Mouse (Mus musculus) CH12.LX (cell line): ENCODE measurements around the gene Gria1. TPM values are rescaled to one million over a fixed set of nuclear protein-coding genes. Genes with fewer than 3 reads are reported as not detected.

ENCODE experiments used
- DNase-seq: peaks from one replicate; pipeline ENCODE4 v3.0.0-alpha.2; 2013; ENCODE audit errors: extremely low read depth
- H3K27ac ChIP-seq: 2 replicates; pipeline ENCODE4 v1.5.1; 2012; ENCODE audit warnings: low read depth, mild to moderate bottlenecking, control low read depth, moderate library complexity; ENCODE audit not compliant: insufficient read depth
- H3K27me3 ChIP-seq: replicated peaks from 2 replicates; pipeline ENCODE3; 2012; ENCODE audit warnings: inconsistent platforms
- H3K36me3 ChIP-seq, 2 experiments: replicated peaks in 1 of 2; 2 replicates each; pipeline versions ENCODE3 to v1.6.1; 2012; ENCODE audit warnings: inconsistent platforms in 1 of 2, low read length in 1 of 2, mild to moderate bottlenecking in 1 of 2, mixed read lengths in 1 of 2, moderate library complexity in 1 of 2; ENCODE audit not compliant: control insufficient read depth in 1 of 2, insufficient read depth in 1 of 2
- H3K4me1 ChIP-seq, 2 experiments: 2 replicates each; pipeline ENCODE4 v1.6.1; 2012; ENCODE audit warnings: inconsistent platforms in 1 of 2, moderate library complexity in 1 of 2; ENCODE audit not compliant: insufficient read depth in 2 of 2, control insufficient read depth in 1 of 2
- H3K4me2 ChIP-seq: 2 replicates; pipeline ENCODE4 v1.6.1; 2012; ENCODE audit warnings: low read depth, mild to moderate bottlenecking, control low read depth; ENCODE audit not compliant: poor library complexity, insufficient read depth, severe bottlenecking
- H3K4me3 ChIP-seq, 3 experiments: fragments of 150-350 bp in 1 of 3; sonication (generic) in 1 of 3; replicated peaks in 1 of 3; 2 replicates each; pipeline versions ENCODE3 to v1.5.1; 2011 to 2012; ENCODE audit warnings: low read depth in 2 of 3, low read length in 2 of 3, mild to moderate bottlenecking in 2 of 3, moderate library complexity in 2 of 3, control low read depth in 1 of 3, improper control_type of control experiment in 1 of 3, inconsistent platforms in 1 of 3, mixed read lengths in 1 of 3; ENCODE audit not compliant: poor library complexity in 1 of 3
- H3K79me2 ChIP-seq: replicated peaks from 2 replicates; pipeline ENCODE4 v1.6.1; 2012; ENCODE audit warnings: mild to moderate bottlenecking, moderate library complexity; ENCODE audit not compliant: control insufficient read depth, poor library complexity, insufficient read depth, severe bottlenecking; ENCODE audit errors: extremely low read depth
- H3K9ac ChIP-seq: 2 replicates; pipeline ENCODE4 v1.6.1; 2012; ENCODE audit warnings: low read depth, mild to moderate bottlenecking, control low read depth, moderate library complexity; ENCODE audit not compliant: insufficient read depth
- H3K9me3 ChIP-seq: replicated peaks from 2 replicates; pipeline ENCODE3; 2012; ENCODE audit warnings: low read length, inconsistent platforms, mixed read lengths
- BHLHE40 ChIP-seq: IDR thresholded peaks from 2 replicates; pipeline ENCODE4 v1.6.1; 2011; ENCODE audit warnings: mild to moderate bottlenecking, low read depth, low read length, improper control_type of control experiment
- CHD1 ChIP-seq: IDR thresholded peaks from 2 replicates; pipeline ENCODE4 v1.6.1; 2012; ENCODE audit warnings: low read depth, low read length, improper control_type of control experiment, inconsistent platforms
- E2F4 ChIP-seq: IDR thresholded peaks from 2 replicates; pipeline ENCODE4 v1.6.1; 2011; ENCODE audit warnings: low read depth, low read length, improper control_type of control experiment; ENCODE audit not compliant: insufficient replicate concordance
- EP300 ChIP-seq: IDR thresholded peaks from 2 replicates; pipeline ENCODE4 v1.6.1; 2011; ENCODE audit warnings: low read length, improper control_type of control experiment
- ETS1 ChIP-seq: conservative IDR thresholded peaks from 2 replicates; pipeline ENCODE4 v1.6.1; 2012; ENCODE audit warnings: low read depth, mild to moderate bottlenecking, inconsistent platforms, low read length, improper control_type of control experiment, moderate library complexity
- GABPA ChIP-seq: IDR thresholded peaks from 2 replicates; pipeline ENCODE4 v1.6.1; 2012; ENCODE audit warnings: low read depth, low read length, improper control_type of control experiment, inconsistent platforms; ENCODE audit not compliant: insufficient replicate concordance
- IRF4 ChIP-seq: IDR thresholded peaks from 2 replicates; pipeline ENCODE4 v1.6.1; 2014; ENCODE audit warnings: low read depth, mild to moderate bottlenecking, inconsistent platforms, low read length, improper control_type of control experiment
- KAT2A ChIP-seq: IDR thresholded peaks from 2 replicates; pipeline ENCODE4 v1.6.1; 2012; ENCODE audit warnings: low read length, improper control_type of control experiment, inconsistent platforms; ENCODE audit not compliant: insufficient replicate concordance
- MAFK ChIP-seq: IDR thresholded peaks from 2 replicates; pipeline ENCODE4 v1.6.1; 2011; ENCODE audit warnings: low read length, improper control_type of control experiment; ENCODE audit not compliant: insufficient replicate concordance
- MAZ ChIP-seq: IDR thresholded peaks from 2 replicates; pipeline ENCODE4 v1.6.1; 2012; ENCODE audit warnings: low read depth, mild to moderate bottlenecking, inconsistent platforms, low read length, improper control_type of control experiment, moderate library complexity
- MEF2A ChIP-seq: IDR thresholded peaks from 2 replicates; pipeline ENCODE4 v1.6.1; 2014; ENCODE audit warnings: low read depth, mild to moderate bottlenecking, inconsistent platforms, low read length, improper control_type of control experiment, borderline replicate concordance
- MXI1 ChIP-seq: IDR thresholded peaks from 2 replicates; pipeline ENCODE4 v1.6.1; 2011; ENCODE audit warnings: mild to moderate bottlenecking, low read depth, low read length, improper control_type of control experiment
- MYC ChIP-seq: IDR thresholded peaks from 2 replicates; pipeline ENCODE4 v1.6.1; 2011; ENCODE audit warnings: low read depth, mild to moderate bottlenecking, improper control_type of control experiment, low read length
- RAD21 ChIP-seq: IDR thresholded peaks from 2 replicates; pipeline ENCODE4 v1.6.1; 2011; ENCODE audit warnings: low read depth, mild to moderate bottlenecking, low read length, improper control_type of control experiment, moderate library complexity
- TBP ChIP-seq: conservative IDR thresholded peaks from 2 replicates; pipeline ENCODE4 v1.6.1; 2011; ENCODE audit warnings: low read depth, low read length, improper control_type of control experiment
- TCF12 ChIP-seq: IDR thresholded peaks from 2 replicates; pipeline ENCODE4 v1.6.1; 2014; ENCODE audit warnings: low read depth, mild to moderate bottlenecking, inconsistent platforms, low read length, improper control_type of control experiment
- UBTF ChIP-seq: IDR thresholded peaks from 2 replicates; pipeline ENCODE4 v1.6.1; 2012; ENCODE audit warnings: low read depth, mild to moderate bottlenecking, inconsistent platforms, low read length, improper control_type of control experiment, moderate library complexity
- USF2 ChIP-seq: conservative IDR thresholded peaks from 2 replicates; pipeline ENCODE4 v1.6.1; 2011; ENCODE audit warnings: low read depth, low read length, improper control_type of control experiment
- ZKSCAN1 ChIP-seq: IDR thresholded peaks from 2 replicates; pipeline ENCODE4 v1.6.1; 2012; ENCODE audit warnings: low read depth, inconsistent platforms, low read length, improper control_type of control experiment, borderline replicate concordance
- dilution Hi-C: fragments of 300-500 bp; cut with MboI; formaldehyde crosslinking; loops from 2 replicates; pipeline ENCODE4 v1.14.3; 2020; ENCODE audit warnings: low sequenced_read_pairs; ENCODE audit not compliant: extremely low pct_unique_long_range_greater_than_20kb, extremely low pct_ligation_motif_present
- in situ Hi-C: fragments of 300-500 bp; cut with MboI; formaldehyde crosslinking; loops from 3 replicates; pipeline ENCODE4 v1.14.3; 2019; ENCODE audit warnings: low sequenced_read_pairs, low pct_ligation_motif_present, low pct_unique_long_range_greater_than_20kb, mixed read lengths
- polyA plus RNA-seq: library from polyadenylated mRNA; unstranded; fragments of >175 nt; gene quantifications from 2 replicates; pipeline ENCODE4 v1.2.1, GENCODE M21; 2012; ENCODE audit warnings: low read depth; ENCODE audit not compliant: insufficient read length
- total RNA-seq, 2 experiments: library from RNA; depleted of rRNA; stranded (reverse); fragments of 300-350 nt in 1 of 2; fragments of >200 nt in 1 of 2; gene quantifications; 2 replicates each; pipeline ENCODE4 v1.2.3; 2012 to 2014

The Gria1 gene
- total and polyA plus RNA-seq, 3 experiments: under 0.01 to 0.49 (median 0.05) TPM

GRCm38 (mm10) chr11:57317478-57317877 lies 306.3 kb downstream of the Gria1 start:
- DNase-seq: no peak
- H3K27me3 ChIP-seq: peaks cover 69% of the 10 kb centered on the region
- no peaks in the 10 kb centered on the region for H3K4me1 ChIP-seq
- dilution Hi-C loops (no loop called here), in situ Hi-C loops (no loop called here)
- H3K27ac ChIP-seq: no peak overlapping the region
- no peak overlapping the region for H3K9ac ChIP-seq
- TF ChIP-seq MXI1 (no peak), BHLHE40 (no peak), ZKSCAN1 (no peak), KAT2A (no peak), MEF2A (no peak), GABPA (no peak)
- H3K36me3 ChIP-seq: no peaks in the 10 kb centered on the region
- H3K4me2 ChIP-seq: no peak overlapping the region
- H3K79me2 ChIP-seq: no peaks in the 10 kb centered on the region
- no peaks in the 10 kb centered on the region for H3K9me3 ChIP-seq
- H3K4me3 ChIP-seq: no peak overlapping the region

DNA sequence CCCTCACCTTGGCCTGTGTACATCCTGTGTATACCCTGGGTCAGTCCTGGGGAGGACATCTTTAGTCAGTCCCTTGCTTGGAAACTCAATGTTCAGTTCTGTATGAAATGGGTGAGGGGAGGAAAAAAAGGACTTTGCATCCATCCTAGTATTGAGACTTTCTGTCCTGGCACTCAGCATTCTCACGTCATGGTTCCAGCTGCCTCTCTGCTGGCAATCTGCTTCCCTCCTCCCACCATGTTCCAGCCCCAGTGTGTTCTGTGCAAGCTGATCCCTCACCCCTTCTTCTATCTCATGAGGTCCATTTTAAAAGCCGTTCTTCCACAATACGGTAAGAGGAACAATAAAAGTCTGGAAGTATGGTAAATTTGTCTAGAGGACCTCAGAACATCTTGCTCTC lies 308.2 kb downstream of the Gria1 start:
- Histone ChIP-seq H3K27ac (no peak overlapping the region), H3K4me2 (no peak overlapping the region), H3K4me3 (no peak overlapping the region), H3K4me1 (no peaks in the 10 kb centered on the region), H3K9me3 (no peaks in the 10 kb centered on the region), H3K36me3 (no peaks in the 10 kb centered on the region), H3K79me2 (no peaks in the 10 kb centered on the region), H3K27me3 (peaks cover 72% of the 10 kb centered on the region), H3K9ac (no peak overlapping the region)
- dilution Hi-C loops: no loop called here
- in situ Hi-C loops: no loop called here
- TF ChIP-seq MYC: no peak
- TF ChIP-seq MAZ: no peak
- TF ChIP-seq TBP: no peak
- no peak for TF ChIP-seq UBTF
- no peak for TF ChIP-seq RAD21
- no peak for TF ChIP-seq USF2
- no peak for TF ChIP-seq CHD1
- DNase-seq: no peak

DNA sequence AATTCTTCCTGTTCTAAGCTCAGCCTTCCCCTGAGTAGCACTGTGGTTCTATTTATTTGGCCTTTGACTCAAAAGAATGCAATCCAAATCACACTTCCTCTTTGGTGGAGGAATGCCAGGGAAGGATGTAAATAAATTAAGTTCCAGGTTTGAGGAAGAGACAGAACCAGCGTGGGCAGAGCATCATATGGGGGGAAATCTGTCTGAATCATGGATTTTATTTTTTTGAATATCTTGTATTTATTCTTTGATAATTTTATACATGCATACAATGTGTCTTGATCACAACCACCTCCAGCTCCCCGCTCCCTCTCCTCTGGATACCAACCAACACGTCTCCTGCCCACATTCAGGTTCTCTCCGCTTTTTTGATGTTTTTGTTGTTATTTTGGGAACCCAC lies 312.9 kb downstream of the Gria1 start:
- Histone ChIP-seq H3K4me3 (no peak overlapping the region), H3K4me1 (no peaks in the 10 kb centered on the region), H3K36me3 (no peaks in the 10 kb centered on the region), H3K79me2 (no peaks in the 10 kb centered on the region), H3K4me2 (no peak overlapping the region), H3K9me3 (no peaks in the 10 kb centered on the region), H3K27me3 (peaks cover 69% of the 10 kb centered on the region), H3K27ac (no peak overlapping the region), H3K9ac (no peak overlapping the region)
- no peak for TF ChIP-seq IRF4
- TF ChIP-seq MYC: no peak
- no peak for TF ChIP-seq MAFK
- no peak for TF ChIP-seq ETS1
- TF ChIP-seq E2F4: no peak
- TF ChIP-seq TCF12: no peak
- no peak for TF ChIP-seq EP300
- no peak for DNase-seq
- dilution Hi-C loops (no loop called here), in situ Hi-C loops (no loop called here)
